Mouse (Mus musculus): ENCODE data around the gene Ivd. TPM values are rescaled to one million over a fixed set of nuclear protein-coding genes. Genes with fewer than 3 reads are reported as not detected.
A peak's percentile ranks its signal among the peaks of the same experiment; 100 is the strongest.

Ivd gene
- polyA plus RNA-seq, 1 experiment from 2014 or later = 90.9 TPM

- no peak overlapping the region for H3K9ac ChIP-seq (replicated peaks)
- no peaks in the 10 kb centered on the region for H3K27me3 ChIP-seq
- no peak overlapping the region for H3K4me2 ChIP-seq
- no peaks in the 10 kb centered on the region for H3K36me3 ChIP-seq
- H3K9me3 ChIP-seq = no peaks in the 10 kb centered on the region
- H3K27ac ChIP-seq = no peak overlapping the region
- H3K4me1 ChIP-seq (replicated peaks) = 0 out of 2 replicates have a peak, but pooled peaks cover 3% of the 10 kb centered on the region
- no peak overlapping the region for H3K4me3 ChIP-seq (replicated peaks)
- no peak for ATAC-seq (ENCODE audit: insufficient number of reproducible peaks, insufficient read depth, low FRiP score, low TSS enrichment, low read depth)
- WGBS = 83% methylated on average over 3 of the region's 3 CpGs
Observed at GRCm38 (mm10) chr2:118844427-118844826, 17.3 kb upstream of the Ivd start.

- 57% methylated on average over 7 of the region's 7 CpGs for WGBS
- Histone ChIP-seq H3K4me3 (replicated peaks) (no peak overlapping the region), H3K4me2 (no peak overlapping the region), H3K36me3 (no peaks in the 10 kb centered on the region), H3K9me3 (no peaks in the 10 kb centered on the region), H3K4me1 (replicated peaks) (no peaks in the 10 kb centered on the region), H3K27me3 (no peaks in the 10 kb centered on the region), H3K27ac (no peak overlapping the region), H3K9ac (replicated peaks) (no peak overlapping the region)
- no peak for ATAC-seq (ENCODE audit: insufficient number of reproducible peaks, insufficient read depth, low FRiP score, low TSS enrichment, low read depth)
Observed at GRCm38 (mm10) chr2:118846246-118846645, 15.5 kb upstream of the Ivd start.

GRCm38 (mm10) chr2:118851756-118852155 lies 10.0 kb upstream of the Ivd start:
- no peak for ATAC-seq (ENCODE audit: insufficient number of reproducible peaks, insufficient read depth, low FRiP score, low TSS enrichment, low read depth)
- Histone ChIP-seq H3K27me3 (no peaks in the 10 kb centered on the region), H3K4me2 (no peak overlapping the region), H3K9ac (replicated peaks) (no peak overlapping the region), H3K36me3 (no peaks in the 10 kb centered on the region), H3K9me3 (no peaks in the 10 kb centered on the region), H3K4me3 (replicated peaks) (no peak overlapping the region), H3K27ac (no peak overlapping the region), H3K4me1 (replicated peaks) (no peaks in the 10 kb centered on the region)
- WGBS = 15% methylated on average over 3 of the region's 3 CpGs

GRCm38 (mm10) chr2:118862340-118862675 lies 554 bp downstream of the Ivd start:
- H3K9me3 ChIP-seq = no peaks in the 10 kb centered on the region
- H3K9ac ChIP-seq (replicated peaks) = peak overlapping the region; percentile 77
- H3K36me3 ChIP-seq = peaks cover 20% of the 10 kb centered on the region
- peaks cover 6% of the 10 kb centered on the region; the same call in 1 of the 2 replicates for H3K4me1 ChIP-seq (replicated peaks)
- H3K27ac ChIP-seq = peak overlapping the region; percentile 76
- 35% methylated on average over 2 of the region's 3 CpGs for WGBS
- no peaks in the 10 kb centered on the region for H3K27me3 ChIP-seq
- peak overlapping the region; percentile 76 for H3K4me2 ChIP-seq
- no peak for ATAC-seq (ENCODE audit: insufficient number of reproducible peaks, insufficient read depth, low FRiP score, low TSS enrichment, low read depth)
- peak overlapping the region; percentile 69 for H3K4me3 ChIP-seq (replicated peaks)

- ATAC-seq (ENCODE audit: insufficient number of reproducible peaks, insufficient read depth, low FRiP score, low TSS enrichment, low read depth) = no peak
- no peak overlapping the region for H3K4me2 ChIP-seq
- no peak overlapping the region for H3K27ac ChIP-seq
- no peak overlapping the region for H3K9ac ChIP-seq (replicated peaks)
- no peak overlapping the region for H3K4me3 ChIP-seq (replicated peaks)
- no peaks in the 10 kb centered on the region for H3K27me3 ChIP-seq
- no peaks in the 10 kb centered on the region for H3K4me1 ChIP-seq (replicated peaks)
- H3K36me3 ChIP-seq = peaks cover 76% of the 10 kb centered on the region
- H3K9me3 ChIP-seq = no peaks in the 10 kb centered on the region
- WGBS = 82% methylated on average over 3 of the region's 3 CpGs
Observed at GRCm38 (mm10) chr2:118870601-118871000, 8.8 kb downstream of the Ivd start.

GRCm38 (mm10) chr2:118871032-118871431 lies 9.3 kb downstream of the Ivd start:
- 87% methylated on average over 1 of the region's 1 CpGs for WGBS
- Histone ChIP-seq H3K9me3 (no peaks in the 10 kb centered on the region), H3K9ac (replicated peaks) (no peak overlapping the region), H3K4me3 (replicated peaks) (no peak overlapping the region), H3K27me3 (no peaks in the 10 kb centered on the region), H3K27ac (no peak overlapping the region), H3K4me2 (no peak overlapping the region), H3K36me3 (peaks cover 76% of the 10 kb centered on the region), H3K4me1 (replicated peaks) (no peaks in the 10 kb centered on the region)
- ATAC-seq (ENCODE audit: insufficient number of reproducible peaks, insufficient read depth, low FRiP score, low TSS enrichment, low read depth) = no peak

GRCm38 (mm10) chr2:118873018-118873417 lies 11.3 kb downstream of the Ivd start:
- no peak overlapping the region for H3K4me2 ChIP-seq
- no peaks in the 10 kb centered on the region for H3K4me1 ChIP-seq (replicated peaks)
- peaks cover 90% of the 10 kb centered on the region for H3K36me3 ChIP-seq
- no peak for ATAC-seq (ENCODE audit: insufficient number of reproducible peaks, insufficient read depth, low FRiP score, low TSS enrichment, low read depth)
- no peak overlapping the region for H3K9ac ChIP-seq (replicated peaks)
- no peak overlapping the region for H3K27ac ChIP-seq
- no peaks in the 10 kb centered on the region for H3K9me3 ChIP-seq
- WGBS = 92% methylated on average over 5 of the region's 5 CpGs
- no peaks in the 10 kb centered on the region for H3K27me3 ChIP-seq
- H3K4me3 ChIP-seq (replicated peaks) = no peak overlapping the region

GRCm38 (mm10) chr2:118873890-118874430 lies 12.2 kb downstream of the Ivd start:
- Histone ChIP-seq H3K27ac (no peak overlapping the region), H3K9ac (replicated peaks) (no peak overlapping the region), H3K36me3 (peaks cover 96% of the 10 kb centered on the region), H3K27me3 (no peaks in the 10 kb centered on the region), H3K4me2 (no peak overlapping the region), H3K9me3 (no peaks in the 10 kb centered on the region), H3K4me1 (replicated peaks) (no peaks in the 10 kb centered on the region), H3K4me3 (replicated peaks) (no peak overlapping the region)
- 87% methylated on average over 6 of the region's 6 CpGs for WGBS
- no peak for ATAC-seq (ENCODE audit: insufficient number of reproducible peaks, insufficient read depth, low FRiP score, low TSS enrichment, low read depth)

- no peak for ATAC-seq (ENCODE audit: insufficient number of reproducible peaks, insufficient read depth, low FRiP score, low TSS enrichment, low read depth)
- no peaks in the 10 kb centered on the region for H3K4me1 ChIP-seq (replicated peaks)
- no peaks in the 10 kb centered on the region for H3K27me3 ChIP-seq
- H3K4me3 ChIP-seq (replicated peaks) = no peak overlapping the region
- WGBS = 89% methylated on average over 8 of the region's 8 CpGs
- peaks cover 86% of the 10 kb centered on the region for H3K36me3 ChIP-seq
- H3K4me2 ChIP-seq = no peak overlapping the region
- H3K27ac ChIP-seq = no peak overlapping the region
- no peak overlapping the region for H3K9ac ChIP-seq (replicated peaks)
- no peaks in the 10 kb centered on the region for H3K9me3 ChIP-seq
Observed at GRCm38 (mm10) chr2:118875316-118875715, 13.6 kb downstream of the Ivd start.

- Histone ChIP-seq H3K27me3 (no peaks in the 10 kb centered on the region), H3K4me3 (replicated peaks) (no peak overlapping the region), H3K9ac (replicated peaks) (no peak overlapping the region), H3K4me1 (replicated peaks) (no peaks in the 10 kb centered on the region), H3K4me2 (no peak overlapping the region), H3K36me3 (peaks cover 84% of the 10 kb centered on the region), H3K9me3 (no peaks in the 10 kb centered on the region), H3K27ac (no peak overlapping the region)
- WGBS = 95% methylated on average over 9 of the region's 9 CpGs
- no peak for ATAC-seq (ENCODE audit: insufficient number of reproducible peaks, insufficient read depth, low FRiP score, low TSS enrichment, low read depth)
Observed at GRCm38 (mm10) chr2:118876453-118876852, 14.7 kb downstream of the Ivd start.

GRCm38 (mm10) chr2:118881019-118881418 lies 19.3 kb downstream of the Ivd start:
- Histone ChIP-seq H3K27me3 (peaks cover 19% of the 10 kb centered on the region), H3K36me3 (peaks cover 38% of the 10 kb centered on the region), H3K4me3 (replicated peaks) (no peak overlapping the region), H3K4me1 (replicated peaks) (peaks cover 5% of the 10 kb centered on the region), H3K9ac (replicated peaks) (no peak overlapping the region), H3K4me2 (no peak overlapping the region), H3K9me3 (no peaks in the 10 kb centered on the region), H3K27ac (no peak overlapping the region)
- no peak for ATAC-seq (ENCODE audit: insufficient number of reproducible peaks, insufficient read depth, low FRiP score, low TSS enrichment, low read depth)
- WGBS = 71% methylated on average over 4 of the region's 4 CpGs

- ATAC-seq (ENCODE audit: insufficient number of reproducible peaks, insufficient read depth, low FRiP score, low TSS enrichment, low read depth) = no peak
- 86% methylated on average over 5 of the region's 5 CpGs for WGBS
- no peak overlapping the region for H3K4me2 ChIP-seq
- no peaks in the 10 kb centered on the region for H3K9me3 ChIP-seq
- H3K27ac ChIP-seq = no peak overlapping the region
- H3K9ac ChIP-seq (replicated peaks) = no peak overlapping the region
- H3K27me3 ChIP-seq = peaks cover 27% of the 10 kb centered on the region
- H3K4me1 ChIP-seq (replicated peaks) = peaks cover 5% of the 10 kb centered on the region
- H3K4me3 ChIP-seq (replicated peaks) = no peak overlapping the region
- H3K36me3 ChIP-seq = peaks cover 29% of the 10 kb centered on the region
Observed at GRCm38 (mm10) chr2:118881956-118882355, 20.2 kb downstream of the Ivd start.
